Comparison of ENCODE assay signal across 16 mouse cellular contexts in the genomic region with DNA sequence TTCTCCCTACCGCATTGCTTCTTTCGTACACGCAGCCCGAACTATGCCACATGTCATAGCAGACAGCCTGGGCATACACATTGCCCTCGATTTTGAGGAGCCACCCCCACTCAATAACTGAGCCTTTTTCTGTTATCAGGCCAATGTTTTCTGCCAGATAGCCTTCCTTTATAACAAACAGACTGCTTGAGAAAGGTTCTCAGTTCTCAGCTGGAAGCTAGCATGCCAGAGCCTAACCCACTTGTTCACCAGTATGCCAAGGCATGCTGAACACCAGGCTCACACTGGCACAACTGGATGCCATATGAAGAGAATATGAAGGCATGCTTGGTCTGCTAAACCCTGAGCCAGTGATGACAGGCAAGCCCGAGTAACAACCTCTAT. TPM values are rescaled to one million over a fixed set of nuclear protein-coding genes. Genes with fewer than 3 reads are reported as not detected.
DNase-seq lines count a peak whose midpoint lies in the region; ATAC-seq and TF ChIP-seq lines count a peak whose summit lies in the region.
"Had no signal": no experiment of that assay in that cellular context is flagged by ENCODE, and none has a peak within 500 bp of the region (broad histone marks: within the 10 kb centered on the region; RNA-seq: fewer than 3 reads in every experiment).

No protein-coding gene starts in this region.

- no peaks in the 10 kb centered on the region for H3K79me2 ChIP-seq in myocyte (ENCODE audit: control insufficient read depth, insufficient read depth)

- no peak for TF ChIP-seq CTCF in intestine, postnatal 0 days (IDR thresholded peaks at IDR 0.05; ENCODE audit: low read depth)
- no peak for TF ChIP-seq CTCF in kidney, adult 2 months (conservative IDR thresholded peaks at IDR 0.05; ENCODE audit: insufficient read depth, insufficient read length, low read depth, low read length)

- H3K36me3 ChIP-seq in liver, embryonic 11.5 days (ENCODE audit: control insufficient read depth, insufficient read depth, low read length) = 0 out of 2 replicates have a peak, but pooled peaks cover 7% of the 10 kb centered on the region
- peaks cover 58% of the 10 kb centered on the region for H3K36me3 ChIP-seq in embryonic facial prominence, embryonic 10.5 days (replicated peaks)
- no peaks in the 10 kb centered on the region; the same call in 1 of the 2 replicates for H3K36me3 ChIP-seq in intestine, postnatal 0 days (ENCODE audit: control insufficient read depth, insufficient read depth)
- no peaks in the 10 kb centered on the region for H3K36me3 ChIP-seq in myocyte (ENCODE audit: control insufficient read depth, insufficient read depth)
- no peaks in the 10 kb centered on the region for H3K36me3 ChIP-seq in kidney, adult 2 months (ENCODE audit: control insufficient read depth, insufficient read depth, low read length)
- H3K36me3 ChIP-seq: hindbrain, embryonic 15.5 days had no signal

- peak overlapping the region; percentile 23 for H3K4me2 ChIP-seq in liver, embryonic 11.5 days
- no peak overlapping the region for H3K4me2 ChIP-seq in intestine, postnatal 0 days (replicated peaks; ENCODE audit: low read depth)
- H3K4me2 ChIP-seq in myocyte (ENCODE audit: low read depth) = peak overlapping the region; percentile 64
- H3K4me2 ChIP-seq: hindbrain, embryonic 15.5 days; midbrain, embryonic 12.5 days had no signal

- H3K4me3 ChIP-seq in liver, embryonic 11.5 days (ENCODE audit: low read depth, low read length) = no peak overlapping the region
- H3K4me3 ChIP-seq in embryonic facial prominence, embryonic 10.5 days = no peak overlapping the region
- H3K4me3 ChIP-seq in intestine, postnatal 0 days (ENCODE audit: low read depth, low read length) = no peak overlapping the region
- H3K4me3 ChIP-seq in myocyte = no peak overlapping the region
- no peak overlapping the region for H3K4me3 ChIP-seq in kidney, adult 2 months (ENCODE audit: insufficient read depth, low read depth, low read length)
- H3K4me3 ChIP-seq: forebrain, embryonic 10.5 days; hindbrain, embryonic 15.5 days; midbrain, embryonic 12.5 days had no signal

- WGBS in liver, embryonic 11.5 days = 74% methylated on average over 6 of the region's 6 CpGs
- WGBS in embryonic facial prominence, embryonic 10.5 days = 87% methylated on average over 6 of the region's 6 CpGs
- 70% methylated on average over 6 of the region's 6 CpGs for WGBS in intestine, postnatal 0 days
- 91% methylated on average over 6 of the region's 6 CpGs for WGBS in kidney, adult 2 months

- H3ac ChIP-seq in myocyte (ENCODE audit: control insufficient read depth, insufficient read length) = no peak overlapping the region

- no peaks in the 10 kb centered on the region for H3K9me3 ChIP-seq in liver, embryonic 11.5 days (ENCODE audit: control insufficient read depth, low read length)
- H3K9me3 ChIP-seq in embryonic facial prominence, embryonic 10.5 days = no peaks in the 10 kb centered on the region
- no peaks in the 10 kb centered on the region for H3K9me3 ChIP-seq in intestine, postnatal 0 days (ENCODE audit: control insufficient read depth)
- H3K9me3 ChIP-seq: forebrain, embryonic 10.5 days; hindbrain, embryonic 15.5 days; midbrain, embryonic 12.5 days had no signal

- H3K27ac ChIP-seq in liver, embryonic 11.5 days (ENCODE audit: low read depth, low read length) = 0 out of 2 replicates have a peak overlapping the region, but pooled peaks have one; percentile 21
- H3K27ac ChIP-seq in embryonic facial prominence, embryonic 10.5 days (replicated peaks) = peak overlapping the region; percentile 37; the same call in 1 of the 2 replicates
- H3K27ac ChIP-seq in intestine, postnatal 0 days (ENCODE audit: low read depth, low read length) = no peak overlapping the region
- H3K27ac ChIP-seq in kidney, adult 2 months (ENCODE audit: insufficient read depth, low read depth, low read length) = no peak overlapping the region
- H3K27ac ChIP-seq: forebrain, embryonic 10.5 days; hindbrain, embryonic 15.5 days; midbrain, embryonic 12.5 days had no signal

- H3K27me3 ChIP-seq in liver, embryonic 11.5 days (replicated peaks; ENCODE audit: control insufficient read depth, insufficient read depth, low read length) = no peaks in the 10 kb centered on the region
- no peaks in the 10 kb centered on the region for H3K27me3 ChIP-seq in embryonic facial prominence, embryonic 10.5 days (replicated peaks; ENCODE audit: low read depth, poor library complexity, severe bottlenecking)
- no peaks in the 10 kb centered on the region for H3K27me3 ChIP-seq in intestine, postnatal 0 days (replicated peaks; ENCODE audit: control insufficient read depth, insufficient read depth, low read length)
- no peaks in the 10 kb centered on the region for H3K27me3 ChIP-seq in myocyte (ENCODE audit: control insufficient read depth, insufficient read depth, insufficient read length)
- H3K27me3 ChIP-seq in kidney, adult 2 months (replicated peaks; ENCODE audit: control insufficient read depth, insufficient read depth, low read length) = no peaks in the 10 kb centered on the region
- H3K27me3 ChIP-seq: hindbrain, embryonic 15.5 days; midbrain, embryonic 12.5 days had no signal

- H3K4me1 ChIP-seq in liver, embryonic 11.5 days (replicated peaks; ENCODE audit: control insufficient read depth, insufficient read depth, low read length) = peaks cover 26% of the 10 kb centered on the region
- H3K4me1 ChIP-seq in embryonic facial prominence, embryonic 10.5 days = peaks cover 64% of the 10 kb centered on the region
- no peaks in the 10 kb centered on the region for H3K4me1 ChIP-seq in intestine, postnatal 0 days (replicated peaks; ENCODE audit: control insufficient read depth, insufficient read depth, low read length)
- H3K4me1 ChIP-seq in kidney, adult 2 months (ENCODE audit: control insufficient read depth, insufficient read depth, low read length) = no peaks in the 10 kb centered on the region

- peak; percentile 53 for ATAC-seq in liver, embryonic 11.5 days (replicated peaks; ENCODE audit: low FRiP score)
- peak; percentile 10; the same call in 1 of the 2 replicates for ATAC-seq in intestine, postnatal 0 days

- DNase-seq in liver, embryonic 11.5 days (ENCODE audit: low spot score) = no peak
- no peak for DNase-seq in liver
- no peak for DNase-seq in embryonic facial prominence, embryonic 10.5 days (ENCODE audit: low spot score)
- no peak for DNase-seq in spleen, postnatal 10 days (ENCODE audit: low spot score in 2 of 2)
- DNase-seq in cerebellum, postnatal 25 days = no peak
- DNase-seq in kidney, adult 2 months = no peak
- DNase-seq: adrenal gland, postnatal 36 days; gastrocnemius, postnatal 36 days; heart, postnatal 14 days; kidney, adult 8-10 months; lung, postnatal 14 days had no signal

- TF ChIP-seq POLR2A in myocyte (IDR thresholded peaks at IDR 0.05; ENCODE audit: insufficient read length, low read depth) = no peak
- no peak for TF ChIP-seq POLR2A in kidney, adult 2 months (IDR thresholded peaks at IDR 0.05; ENCODE audit: low read depth, low read length)

- H3K9ac ChIP-seq in liver, embryonic 11.5 days (ENCODE audit: low read depth, low read length) = no peak overlapping the region
- H3K9ac ChIP-seq in intestine, postnatal 0 days (ENCODE audit: low read depth, low read length) = no peak overlapping the region
- H3K9ac ChIP-seq: hindbrain, embryonic 15.5 days; midbrain, embryonic 12.5 days had no signal

TF ChIP-seq in myocyte, 11 proteins besides CTCF, POLR2A, EP300 and RAD21:
- TF ChIP-seq MYOG (IDR thresholded peaks at IDR 0.05; ENCODE audit: control insufficient read depth in 1 of 3, insufficient read depth in 1 of 3, insufficient read length in 2 of 3, low read depth in 2 of 3) = no peak
- TF ChIP-seq TCF3 (IDR thresholded peaks at IDR 0.05; ENCODE audit: insufficient read length, low read depth) = no peak
- no peak for TF ChIP-seq CEBPB (IDR thresholded peaks at IDR 0.05; ENCODE audit: insufficient read depth, poor library complexity, severe bottlenecking)
- TF ChIP-seq POLR2AphosphoS2 (IDR thresholded peaks at IDR 0.05; ENCODE audit: insufficient read length, low read depth) = no peak
- no peak for TF ChIP-seq MYOD1 (IDR thresholded peaks at IDR 0.05; ENCODE audit: control insufficient read depth in 1 of 3, insufficient read length in 2 of 3, low read depth in 2 of 3)
- TF ChIP-seq USF1 (IDR thresholded peaks at IDR 0.05; ENCODE audit: low read depth) = no peak
- TF ChIP-seq REST (IDR thresholded peaks at IDR 0.05; ENCODE audit: insufficient read depth, insufficient read length) = no peak
- no peak for TF ChIP-seq SRF (IDR thresholded peaks at IDR 0.05; ENCODE audit: control insufficient read depth, insufficient read length, low read depth)
- no peak for TF ChIP-seq E2F4 (IDR thresholded peaks at IDR 0.05; ENCODE audit: insufficient read depth)
- TF ChIP-seq TCF12 (IDR thresholded peaks at IDR 0.05; ENCODE audit: insufficient read depth, poor library complexity, severe bottlenecking) = no peak
- no peak for TF ChIP-seq MAX (IDR thresholded peaks at IDR 0.05; ENCODE audit: low read depth)

RNA-seq across cellular contexts. Expression of a gene that starts 17.8 kb away (rescaled TPM):
- polyA plus RNA-seq in liver, embryonic 11.5 days (2014; fragmentation: Nextera tagmentation; extraction: Ambion mirVana) = 35.7 and 37.9 TPM in 2 replicates
- polyA plus RNA-seq in embryonic facial prominence, embryonic 10.5 days (2016; fragmentation: Nextera tagmentation; extraction: Ambion mirVana) = 82.6 and 84.7 TPM in 2 replicates
- 7.5 and 9.6 TPM in 2 replicates for polyA plus RNA-seq in intestine, postnatal 0 days (2015; fragmentation: Nextera tagmentation; extraction: Ambion mirVana)
- polyA plus RNA-seq in myocyte (2012; fragmentation: generic; extraction: Trizol) = 11.0 TPM
- 8.8 and 9.8 TPM in 2 replicates for polyA plus RNA-seq in kidney, adult 2 months (2012; rRNA removed)

Comparison
In these comparisons a context has a peak if more than half of its experiments do, and no peak if none do; other contexts are left out.
1. H3K27ac ChIP-seq: peak in liver, embryonic 11.5 days (single experiment) and embryonic facial prominence, embryonic 10.5 days (single experiment); none in intestine, postnatal 0 days (single experiment) and kidney, adult 2 months (single experiment).